Mouse (Mus musculus) liver, postnatal 0 days (tissue): ENCODE results near the gene Dnajc8.

Experiments
- CTCF ChIP-seq: sonication (generic); IDR thresholded peaks from 2 replicates; pipeline ENCODE4 v1.5.1; 2016; ENCODE audit warnings: antibody characterized with exemption, low read depth
- EP300 ChIP-seq: IDR thresholded peaks from 2 replicates; pipeline ENCODE4 v1.6.1; 2016; ENCODE audit warnings: antibody characterized with exemption, low read depth, mild to moderate bottlenecking

- no peak for TF ChIP-seq CTCF
- TF ChIP-seq EP300: no peak
Observed at GRCm38 (mm10) chr4:132513395-132514273, 21.7 kb upstream of the Dnajc8 start.
